Mouse (Mus musculus): ENCODE results near the gene Gfpt2.
A peak's percentile ranks its signal among the peaks of the same experiment; 100 is the strongest.
"Not testable (repeated sequence)": the region's sequence is repeated elsewhere in the genome, so short reads cannot be mapped to it uniquely, and the experiment has no call there.

Gene Gfpt2

GRCm38 (mm10) chr11:49794342-49795144 is 565 bp downstream of the Gfpt2 start:
- DNase-seq = peak; percentile 13

GRCm38 (mm10) chr11:49798931-49799330 is 5.0 kb downstream of the Gfpt2 start:
- no peak for DNase-seq

GRCm38 (mm10) chr11:49801516-49801915 is 7.5 kb downstream of the Gfpt2 start:
- no peak for DNase-seq

GRCm38 (mm10) chr11:49803801-49804200 is 9.8 kb downstream of the Gfpt2 start:
- no peak for DNase-seq

- DNase-seq = no peak
Measured at GRCm38 (mm10) chr11:49806218-49806617, 12.2 kb downstream of the Gfpt2 start.

- no peak for DNase-seq
Measured at GRCm38 (mm10) chr11:49808946-49809345, 15.0 kb downstream of the Gfpt2 start.

- not testable (repeated sequence) for DNase-seq
Measured at GRCm38 (mm10) chr11:49810696-49811095, 16.7 kb downstream of the Gfpt2 start.

- DNase-seq = no peak
Measured at GRCm38 (mm10) chr11:49811099-49811541, 17.1 kb downstream of the Gfpt2 start.

- no peak for DNase-seq
Measured at GRCm38 (mm10) chr11:49811879-49812278, 17.9 kb downstream of the Gfpt2 start.

GRCm38 (mm10) chr11:49818869-49819566 is 25.0 kb downstream of the Gfpt2 start:
- DNase-seq = no peak

- no peak for DNase-seq
Measured at GRCm38 (mm10) chr11:49819676-49820075, 25.7 kb downstream of the Gfpt2 start.

GRCm38 (mm10) chr11:49820928-49821327 is 26.9 kb downstream of the Gfpt2 start:
- DNase-seq = no peak

- no peak for DNase-seq
Measured at GRCm38 (mm10) chr11:49821546-49821945, 27.6 kb downstream of the Gfpt2 start.

GRCm38 (mm10) chr11:49822337-49822736 is 28.4 kb downstream of the Gfpt2 start:
- no peak for DNase-seq

GRCm38 (mm10) chr11:49824896-49825295 is 30.9 kb downstream of the Gfpt2 start:
- peak; percentile 75 for DNase-seq

- DNase-seq = no peak
Measured at GRCm38 (mm10) chr11:49827243-49827642, 33.3 kb downstream of the Gfpt2 start.

- DNase-seq = no peak
Measured at GRCm38 (mm10) chr11:49829176-49829745, 35.3 kb downstream of the Gfpt2 start.

GRCm38 (mm10) chr11:49831980-49832379 is 38.0 kb downstream of the Gfpt2 start:
- no peak for DNase-seq

- no peak for DNase-seq
Measured at GRCm38 (mm10) chr11:49832962-49833361, 39.0 kb downstream of the Gfpt2 start.

GRCm38 (mm10) chr11:49834248-49834647 is 40.3 kb downstream of the Gfpt2 start:
- no peak for DNase-seq

- DNase-seq = no peak
Measured at GRCm38 (mm10) chr11:49835257-49835956, 41.4 kb downstream of the Gfpt2 start.

- DNase-seq = no peak
Measured at GRCm38 (mm10) chr11:49837717-49838407, 43.9 kb downstream of the Gfpt2 start.

- DNase-seq = peak; percentile 56
Measured at GRCm38 (mm10) chr11:49840666-49841065, 46.7 kb downstream of the Gfpt2 start.
